Mouse (Mus musculus) layer of hippocampus, adult 9-10 months (tissue): ENCODE measurements at regions not wholly inside any gene's neighbourhood (a gene's known extent, or its start where the extent isn't known, plus 50 kb on each side); places are given as distances from the start of the nearest gene placed in this dataset.

Experiments
- DNase-seq: peaks from one replicate; pipeline ENCODE4 v3.0.0; 2022; ENCODE audit warnings: low spot score

- DNase-seq: no peak
Observed at GRCm38 (mm10) chr17:85823036-85823435, 135.0 kb upstream of the Six2 start.

GRCm38 (mm10) chr17:85821861-85822260 is 133.8 kb upstream of the Six2 start:
- DNase-seq: no peak

- no peak for DNase-seq
Observed at GRCm38 (mm10) chr17:85818098-85818855, 130.2 kb upstream of the Six2 start.

GRCm38 (mm10) chr17:85816521-85816920 is 128.4 kb upstream of the Six2 start:
- no peak for DNase-seq

- no peak for DNase-seq
Observed at GRCm38 (mm10) chr17:85816056-85816455, 128.0 kb upstream of the Six2 start.

GRCm38 (mm10) chr17:85808580-85808979 is 120.5 kb upstream of the Six2 start:
- DNase-seq: no peak

- no peak for DNase-seq
Observed at GRCm38 (mm10) chr17:85805726-85806359, 117.8 kb upstream of the Six2 start.

GRCm38 (mm10) chr17:85804631-85805030 is 116.6 kb upstream of the Six2 start:
- DNase-seq: no peak

GRCm38 (mm10) chr17:85801734-85802133 is 113.7 kb upstream of the Six2 start:
- DNase-seq: no peak

GRCm38 (mm10) chr17:85801079-85801605 is 113.1 kb upstream of the Six2 start:
- no peak for DNase-seq

GRCm38 (mm10) chr17:85800357-85801078 is 112.4 kb upstream of the Six2 start:
- no peak for DNase-seq

- DNase-seq: no peak
Observed at GRCm38 (mm10) chr17:85799865-85800356, 111.8 kb upstream of the Six2 start.

GRCm38 (mm10) chr17:85799081-85799864 is 111.2 kb upstream of the Six2 start:
- DNase-seq: no peak

GRCm38 (mm10) chr17:85797755-85798154 is 109.7 kb upstream of the Six2 start:
- no peak for DNase-seq

- DNase-seq: no peak
Observed at GRCm38 (mm10) chr17:85795820-85796219, 107.7 kb upstream of the Six2 start.

GRCm38 (mm10) chr17:85785625-85786294 is 97.7 kb upstream of the Six2 start:
- DNase-seq: no peak

- DNase-seq: no peak
Observed at GRCm38 (mm10) chr17:85780477-85780876, 92.4 kb upstream of the Six2 start.

GRCm38 (mm10) chr17:85776876-85777275 is 88.8 kb upstream of the Six2 start:
- peak; percentile 7 for DNase-seq

- DNase-seq: no peak
Observed at GRCm38 (mm10) chr17:85768341-85768740, 80.3 kb upstream of the Six2 start.

- DNase-seq: no peak
Observed at GRCm38 (mm10) chr17:85767201-85767862, 79.3 kb upstream of the Six2 start.

GRCm38 (mm10) chr17:85766556-85766955 is 78.5 kb upstream of the Six2 start:
- no peak for DNase-seq
